Mouse (Mus musculus) embryonic facial prominence, embryonic 13.5 days (tissue): ENCODE measurements around the gene 2010111I01Rik. TPM values are rescaled to one million over a fixed set of nuclear protein-coding genes. Genes with fewer than 3 reads are reported as not detected.
A peak's percentile ranks its signal among the peaks of the same experiment; 100 is the strongest.

Experiments
- ATAC-seq: fragments of 200-750 bp; cut with Nextera tagmentation; 2 replicates; pipeline ENCODE4 v1.8.0; 2017; ENCODE audit warnings: low read depth; ENCODE audit not compliant: insufficient number of reproducible peaks, insufficient read depth, low FRiP score, low TSS enrichment
- H3K27ac ChIP-seq: fragments of 300-500 bp; sonication (generic); 2 replicates; pipeline ENCODE4 v1.5.1; 2015; ENCODE audit warnings: moderate library complexity, mild to moderate bottlenecking, inconsistent platforms
- H3K27me3 ChIP-seq: fragments of 300-500 bp; sonication (generic); 2 replicates; pipeline ENCODE4 v1.6.1; 2015; ENCODE audit warnings: mild to moderate bottlenecking, inconsistent platforms
- H3K36me3 ChIP-seq: fragments of 300-500 bp; sonication (generic); 2 replicates; pipeline ENCODE4 v1.6.1; 2015; ENCODE audit warnings: mild to moderate bottlenecking, inconsistent platforms
- H3K4me1 ChIP-seq: fragments of 300-500 bp; sonication (generic); 2 replicates; pipeline ENCODE4 v1.6.1; 2015; ENCODE audit warnings: inconsistent platforms
- H3K4me2 ChIP-seq: fragments of 300-500 bp; sonication (generic); 2 replicates; pipeline ENCODE4 v1.6.1; 2015; ENCODE audit warnings: moderate library complexity, mild to moderate bottlenecking, inconsistent platforms
- H3K4me3 ChIP-seq: fragments of 300-500 bp; sonication (generic); 2 replicates; pipeline ENCODE4 v1.5.1; 2015; ENCODE audit warnings: mild to moderate bottlenecking, inconsistent platforms
- H3K9ac ChIP-seq: fragments of 300-500 bp; sonication (generic); 2 replicates; pipeline ENCODE4 v1.6.1; 2015; ENCODE audit warnings: mild to moderate bottlenecking, inconsistent platforms
- H3K9me3 ChIP-seq: fragments of 300-500 bp; sonication (generic); 2 replicates; pipeline ENCODE4 v1.6.1; 2016; ENCODE audit warnings: inconsistent platforms
- WGBS: fragments of 180-500 bp; shearing (Covaris S2); methylation state at CpG from one replicate; pipeline ENCODE4 v1.1.7; 2015; ENCODE audit warnings: mixed read lengths; 5-methylcytosine and 5-hydroxymethylcytosine counted together
- polyA plus RNA-seq: library from polyadenylated mRNA; unstranded; fragments of >200 nt; fragmentation: Nextera tagmentation; extraction: Ambion mirVana; gene quantifications from 2 replicates; pipeline ENCODE4 v1.2.1, GENCODE M21; 2015

Gene 2010111I01Rik
- polyA plus RNA-seq, 1 experiment from 2014 or later: 254 TPM

DNA sequence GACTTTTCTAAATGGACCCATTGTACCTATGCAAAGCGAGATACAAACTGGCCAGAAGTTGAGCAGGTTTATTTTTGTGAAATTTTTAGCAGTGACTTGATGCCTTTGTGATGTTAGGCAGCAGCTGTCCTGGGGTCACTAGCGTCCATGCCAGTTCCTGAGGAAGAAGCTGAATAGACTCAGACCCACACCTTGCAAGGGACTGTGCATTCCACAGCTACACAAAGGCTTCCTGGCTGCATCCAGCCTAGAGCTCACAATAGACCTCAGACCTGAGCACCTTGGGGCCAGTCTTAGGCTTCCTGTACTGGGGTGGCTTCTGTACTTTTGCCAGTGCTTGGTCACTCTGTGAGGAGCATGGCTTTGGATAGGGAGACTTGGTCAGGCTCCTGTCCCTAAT, 309.2 kb downstream of the 2010111I01Rik start:
- 20% methylated on average over 2 of the region's 2 CpGs for WGBS
- Histone ChIP-seq H3K9ac (peak overlapping the region; percentile 90), H3K4me1 (peaks cover 51% of the 10 kb centered on the region), H3K4me2 (peak overlapping the region; percentile 68), H3K27ac (peak overlapping the region; percentile 96), H3K9me3 (no peaks in the 10 kb centered on the region), H3K4me3 (peak overlapping the region; percentile 64), H3K36me3 (peaks cover 3% of the 10 kb centered on the region; the same call in 1 of the 2 replicates), H3K27me3 (no peaks in the 10 kb centered on the region)
- no peak for ATAC-seq

DNA sequence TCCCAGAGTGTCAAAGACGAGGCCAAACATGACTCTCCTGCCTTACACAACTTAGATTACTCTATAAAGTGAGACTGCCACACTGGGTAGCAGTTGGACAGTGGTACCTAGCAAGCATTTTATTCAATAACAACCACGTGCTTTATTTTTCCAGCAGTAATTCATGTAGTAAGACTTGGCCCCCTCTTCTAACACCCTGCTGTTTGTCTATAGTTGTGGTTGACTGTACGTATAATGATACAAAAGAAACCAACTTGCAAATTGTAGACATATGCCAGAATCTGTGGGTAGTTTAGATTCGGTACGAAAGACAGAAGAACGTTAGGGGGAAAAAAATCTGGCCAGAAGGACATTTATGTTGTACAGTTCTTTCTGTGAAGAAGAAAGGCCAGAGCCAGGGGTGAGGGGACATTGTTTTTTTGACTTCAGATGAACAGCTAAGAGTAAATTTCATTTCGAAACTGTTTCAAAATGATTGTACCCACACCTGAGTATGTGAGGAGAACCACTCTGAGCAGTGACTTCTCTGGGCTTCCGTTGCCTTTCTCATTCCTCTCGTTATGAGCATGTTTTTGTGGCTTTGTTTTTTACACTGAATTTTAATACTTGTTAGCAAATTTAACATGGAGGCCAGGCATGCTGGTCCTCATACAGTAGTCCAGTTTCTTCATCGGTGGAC, 309.9 kb downstream of the 2010111I01Rik start:
- H3K4me2 ChIP-seq: peak overlapping the region; percentile 68
- ATAC-seq: no peak
- H3K36me3 ChIP-seq: peaks cover 2% of the 10 kb centered on the region; the same call in 1 of the 2 replicates
- H3K27ac ChIP-seq: peak overlapping the region; percentile 96
- H3K9me3 ChIP-seq: no peaks in the 10 kb centered on the region
- 32% methylated on average over 10 of the region's 10 CpGs for WGBS
- H3K9ac ChIP-seq: peak overlapping the region; percentile 90
- peaks cover 53% of the 10 kb centered on the region for H3K4me1 ChIP-seq
- H3K4me3 ChIP-seq: peak overlapping the region; percentile 64
- no peaks in the 10 kb centered on the region for H3K27me3 ChIP-seq

DNA sequence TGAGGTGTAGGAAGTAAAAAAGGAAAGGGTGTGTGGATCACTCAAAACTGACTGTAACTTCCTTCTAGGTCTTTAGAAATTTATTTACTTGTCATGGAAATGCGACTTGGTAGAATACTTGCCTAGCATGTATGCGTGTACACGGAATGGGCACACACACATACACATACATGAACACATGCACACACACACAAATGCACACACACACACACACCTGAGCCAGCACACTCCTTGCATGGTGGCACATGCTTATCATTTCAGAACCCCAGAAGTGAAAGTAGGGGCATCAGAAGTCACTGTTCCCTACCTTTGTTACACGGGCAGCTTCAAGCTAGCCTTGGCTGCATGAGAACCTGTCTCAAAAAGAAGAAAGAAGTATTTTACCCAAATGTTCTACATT, 311.7 kb downstream of the 2010111I01Rik start:
- H3K9ac ChIP-seq: peak overlapping the region; percentile 90
- no peak for ATAC-seq
- H3K4me3 ChIP-seq: peak overlapping the region; percentile 64
- no peaks in the 10 kb centered on the region for H3K27me3 ChIP-seq
- peaks cover 58% of the 10 kb centered on the region for H3K4me1 ChIP-seq
- WGBS: 68% methylated on average over 4 of the region's 4 CpGs
- H3K36me3 ChIP-seq: no peaks in the 10 kb centered on the region
- no peaks in the 10 kb centered on the region for H3K9me3 ChIP-seq
- H3K27ac ChIP-seq: peak overlapping the region; percentile 95
- H3K4me2 ChIP-seq: peak overlapping the region; percentile 68

DNA sequence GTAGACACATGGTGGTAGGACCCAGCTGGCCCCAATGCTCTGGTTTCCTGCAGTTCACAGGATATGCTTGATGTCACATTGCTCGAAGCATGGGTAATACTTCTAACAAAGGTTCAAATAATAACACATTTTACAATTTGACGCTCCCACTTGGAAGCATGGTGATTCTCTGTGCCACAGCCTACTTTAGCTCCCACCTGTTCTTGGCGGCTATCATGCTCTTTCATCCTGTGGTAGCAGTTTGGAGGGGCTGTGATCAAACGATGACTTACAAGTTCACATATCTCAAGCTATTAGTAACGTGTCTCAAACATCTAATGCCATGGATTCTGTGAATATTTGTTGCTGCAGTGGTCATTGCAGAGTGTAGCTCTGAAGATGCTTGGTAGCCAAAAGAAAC, 312.6 kb downstream of the 2010111I01Rik start:
- no peak for ATAC-seq
- Histone ChIP-seq H3K27ac (peak overlapping the region; percentile 95), H3K9ac (peak overlapping the region; percentile 90), H3K9me3 (no peaks in the 10 kb centered on the region), H3K36me3 (peaks cover 6% of the 10 kb centered on the region), H3K27me3 (no peaks in the 10 kb centered on the region), H3K4me1 (peaks cover 59% of the 10 kb centered on the region), H3K4me3 (peak overlapping the region; percentile 64), H3K4me2 (peak overlapping the region; percentile 68)
- WGBS: 39% methylated on average over 5 of the region's 5 CpGs

DNA sequence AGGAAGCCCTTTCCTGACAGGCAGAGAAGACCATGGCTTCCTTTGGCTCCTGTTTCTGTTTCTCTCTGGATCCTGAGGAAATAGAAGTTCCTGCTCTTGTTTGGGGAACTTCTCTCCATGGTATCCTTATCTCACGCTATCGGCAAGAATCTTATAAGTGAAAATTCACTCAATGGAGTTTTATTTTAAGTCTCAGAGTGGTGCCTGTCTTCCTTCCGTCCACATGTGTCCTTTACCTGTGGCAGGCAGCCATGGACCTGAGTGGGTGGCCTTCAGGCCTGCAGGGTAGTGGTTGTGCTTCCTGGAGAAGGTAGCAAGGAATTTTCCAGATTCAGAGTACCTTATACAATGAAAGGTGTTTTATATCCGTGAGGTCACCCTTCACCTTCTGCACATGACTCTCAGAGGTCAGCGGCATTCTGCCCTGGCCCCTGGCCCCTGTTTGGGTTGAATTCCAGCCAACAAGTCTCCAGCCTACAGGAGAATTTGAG, 313.5 kb downstream of the 2010111I01Rik start:
- WGBS: 21% methylated on average over 5 of the region's 5 CpGs
- Histone ChIP-seq H3K9ac (peak overlapping the region; percentile 90), H3K27me3 (no peaks in the 10 kb centered on the region), H3K4me2 (peak overlapping the region; percentile 68), H3K9me3 (no peaks in the 10 kb centered on the region), H3K27ac (peak overlapping the region; percentile 95), H3K4me3 (peak overlapping the region; percentile 64), H3K36me3 (peaks cover 12% of the 10 kb centered on the region), H3K4me1 (peaks cover 64% of the 10 kb centered on the region)
- ATAC-seq: no peak

DNA sequence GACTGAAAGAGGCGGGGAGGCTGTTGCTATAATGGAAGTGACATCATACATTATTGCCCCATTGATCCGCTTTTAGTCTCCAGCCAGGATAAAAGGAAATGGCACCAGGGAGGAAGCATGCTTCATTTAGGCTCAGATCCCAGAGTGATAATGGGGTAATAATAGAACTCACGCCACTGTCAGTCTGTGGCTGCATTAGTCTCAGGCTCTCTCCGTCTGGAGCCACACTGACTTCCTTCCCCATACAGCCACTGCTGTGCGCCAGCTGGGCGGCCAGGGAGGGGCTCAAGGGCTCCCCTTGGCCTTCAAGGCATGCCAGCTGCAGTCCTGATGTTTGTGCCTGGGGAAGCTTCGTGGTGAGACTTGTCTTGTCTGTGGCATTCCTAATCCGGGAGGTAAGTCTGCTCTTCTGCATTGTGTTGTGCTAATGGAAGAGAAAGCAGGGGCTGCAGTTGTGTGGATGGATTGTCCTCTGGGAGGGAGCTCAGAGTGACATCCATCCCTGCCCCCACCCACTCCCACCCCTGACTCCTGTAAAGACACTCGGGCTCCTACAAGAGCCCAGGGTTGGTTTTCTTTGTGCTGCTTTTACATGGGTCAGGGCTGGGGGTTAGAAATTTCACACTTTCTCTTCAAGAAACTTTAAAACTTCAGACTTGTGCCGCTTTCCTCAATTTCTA, 314.2 kb downstream of the 2010111I01Rik start:
- peak; percentile 69 for ATAC-seq
- peak overlapping the region; percentile 64 for H3K4me3 ChIP-seq
- H3K36me3 ChIP-seq: peaks cover 20% of the 10 kb centered on the region
- WGBS: 11% methylated on average over 10 of the region's 10 CpGs
- H3K27ac ChIP-seq: peak overlapping the region; percentile 95
- H3K4me1 ChIP-seq: peaks cover 72% of the 10 kb centered on the region
- no peaks in the 10 kb centered on the region for H3K27me3 ChIP-seq
- H3K4me2 ChIP-seq: peak overlapping the region; percentile 68
- peak overlapping the region; percentile 90 for H3K9ac ChIP-seq
- no peaks in the 10 kb centered on the region for H3K9me3 ChIP-seq

DNA sequence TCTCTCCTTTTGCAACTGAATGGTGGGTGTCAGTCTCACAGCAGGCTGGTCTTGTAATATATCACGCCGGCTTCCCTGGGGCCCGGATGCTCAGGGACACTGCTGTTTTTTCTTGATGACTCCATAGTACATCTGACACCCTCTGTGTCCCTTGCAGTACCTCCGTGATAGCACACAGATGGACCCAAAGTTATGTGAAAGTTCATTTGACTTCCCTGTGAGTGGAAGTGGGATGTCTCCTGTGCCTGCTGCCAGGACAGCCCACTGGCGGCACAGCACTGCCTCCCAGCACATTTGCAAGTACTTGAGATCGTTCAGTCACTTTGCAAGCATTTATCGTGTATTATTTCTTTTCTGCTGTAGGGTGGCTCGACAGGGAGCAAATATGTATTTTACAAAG, 315.1 kb downstream of the 2010111I01Rik start:
- peak overlapping the region; percentile 68 for H3K4me2 ChIP-seq
- no peaks in the 10 kb centered on the region for H3K27me3 ChIP-seq
- H3K4me3 ChIP-seq: peak overlapping the region; percentile 64
- ATAC-seq: no peak
- peak overlapping the region; percentile 90 for H3K9ac ChIP-seq
- peak overlapping the region; percentile 95 for H3K27ac ChIP-seq
- peaks cover 75% of the 10 kb centered on the region for H3K4me1 ChIP-seq
- H3K36me3 ChIP-seq: peaks cover 24% of the 10 kb centered on the region
- no peaks in the 10 kb centered on the region for H3K9me3 ChIP-seq
- WGBS: 25% methylated on average over 8 of the region's 8 CpGs

DNA sequence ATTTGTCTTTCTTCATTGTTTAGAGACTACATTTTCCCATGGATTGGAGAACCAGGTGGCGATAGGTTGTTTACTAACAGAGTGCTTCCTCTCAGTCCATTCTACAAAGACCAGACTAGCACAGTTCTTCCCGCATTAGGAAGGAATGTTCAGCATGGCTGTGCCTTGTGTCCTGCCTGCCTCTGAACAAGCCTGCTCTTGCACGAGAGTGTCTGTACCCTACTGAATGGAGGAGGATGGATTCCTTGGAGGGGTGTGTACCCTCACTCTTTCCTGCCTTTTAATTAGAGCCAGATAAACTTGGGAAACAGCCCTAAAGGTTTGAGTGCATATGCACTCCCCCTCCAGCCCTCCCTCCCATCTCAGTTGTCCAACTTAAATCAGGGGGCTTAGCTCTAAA, 315.7 kb downstream of the 2010111I01Rik start:
- H3K4me1 ChIP-seq: peaks cover 80% of the 10 kb centered on the region
- H3K9me3 ChIP-seq: no peaks in the 10 kb centered on the region
- peak overlapping the region; percentile 95 for H3K27ac ChIP-seq
- ATAC-seq: peak; percentile 76
- peak overlapping the region; percentile 64 for H3K4me3 ChIP-seq
- H3K9ac ChIP-seq: peak overlapping the region; percentile 90
- no peaks in the 10 kb centered on the region for H3K27me3 ChIP-seq
- 10% methylated on average over 3 of the region's 3 CpGs for WGBS
- peak overlapping the region; percentile 68 for H3K4me2 ChIP-seq
- H3K36me3 ChIP-seq: peaks cover 29% of the 10 kb centered on the region

DNA sequence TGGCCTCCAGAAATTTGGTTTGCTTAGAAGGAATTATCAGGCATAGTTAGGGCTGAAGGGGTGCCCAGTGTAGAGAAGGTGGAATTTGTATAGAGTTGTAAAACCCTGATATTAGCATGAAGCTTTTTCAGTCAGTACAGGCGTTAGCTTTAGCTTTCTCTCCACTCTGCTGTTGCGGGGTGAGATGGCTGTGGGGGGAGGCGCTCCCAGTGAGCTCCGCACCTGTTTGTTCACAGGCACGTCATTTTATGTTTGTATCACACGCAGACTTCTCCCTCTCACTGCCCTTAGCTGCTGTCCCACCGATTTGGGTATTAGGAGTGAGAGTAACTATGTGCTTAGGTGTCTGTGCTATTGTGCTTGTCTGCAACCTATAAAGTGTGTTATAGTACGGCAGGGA, 316.5 kb downstream of the 2010111I01Rik start:
- no peaks in the 10 kb centered on the region for H3K27me3 ChIP-seq
- peak overlapping the region; percentile 64 for H3K4me3 ChIP-seq
- H3K36me3 ChIP-seq: peaks cover 38% of the 10 kb centered on the region
- H3K9ac ChIP-seq: peak overlapping the region; percentile 90
- H3K4me1 ChIP-seq: peaks cover 86% of the 10 kb centered on the region
- H3K4me2 ChIP-seq: peak overlapping the region; percentile 68
- ATAC-seq: no peak
- H3K9me3 ChIP-seq: no peaks in the 10 kb centered on the region
- H3K27ac ChIP-seq: peak overlapping the region; percentile 95
- 59% methylated on average over 8 of the region's 8 CpGs for WGBS

DNA sequence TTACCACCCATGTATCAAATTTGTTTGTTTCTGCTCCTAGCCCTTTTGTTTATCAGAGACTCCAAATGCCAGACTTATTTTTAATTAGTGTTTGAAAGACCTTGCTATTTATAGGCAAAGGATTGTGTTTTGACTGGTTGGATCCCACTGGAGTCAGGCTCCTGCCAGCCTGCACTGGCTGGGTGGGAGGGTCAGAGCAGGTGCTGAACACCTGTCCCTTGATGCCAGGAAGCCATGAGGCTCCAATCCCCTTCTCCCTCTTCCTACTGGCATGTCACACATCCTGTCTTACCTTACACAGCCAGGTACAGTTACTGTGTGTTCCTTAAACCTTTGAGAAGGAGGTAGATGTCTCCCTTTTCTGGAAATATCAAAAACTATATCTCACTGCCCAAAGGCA, 318.5 kb downstream of the 2010111I01Rik start:
- no peak for ATAC-seq
- no peaks in the 10 kb centered on the region for H3K9me3 ChIP-seq
- H3K36me3 ChIP-seq: peaks cover 58% of the 10 kb centered on the region
- H3K9ac ChIP-seq: no peak overlapping the region
- no peak overlapping the region; the same call in 1 of the 2 replicates for H3K4me2 ChIP-seq
- 0 out of 2 replicates have a peak overlapping the region, but pooled peaks have one; percentile 49 for H3K27ac ChIP-seq
- no peak overlapping the region for H3K4me3 ChIP-seq
- no peaks in the 10 kb centered on the region for H3K27me3 ChIP-seq
- H3K4me1 ChIP-seq: peaks cover 88% of the 10 kb centered on the region

DNA sequence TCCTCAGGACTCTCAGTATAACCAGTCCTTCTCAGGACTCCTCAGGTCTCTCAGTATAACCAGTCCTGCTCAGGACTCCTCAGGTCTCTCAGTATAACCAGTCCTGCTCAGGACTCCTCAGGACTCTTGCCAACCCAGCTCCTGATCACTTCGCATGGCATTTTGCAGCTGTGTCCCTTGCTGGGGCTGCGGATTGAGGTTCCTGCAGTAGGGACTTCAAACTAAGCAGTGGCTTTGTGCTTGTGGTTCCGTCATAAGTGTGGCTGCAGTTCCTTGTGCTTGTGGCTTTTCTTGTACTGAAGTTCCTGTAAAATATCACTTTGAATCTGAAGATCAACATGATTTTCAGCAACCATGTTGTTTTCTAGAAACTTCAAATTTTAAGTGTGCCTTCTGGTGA, 320.1 kb downstream of the 2010111I01Rik start:
- Histone ChIP-seq H3K4me2 (no peak overlapping the region), H3K9ac (no peak overlapping the region), H3K9me3 (no peaks in the 10 kb centered on the region), H3K36me3 (peaks cover 69% of the 10 kb centered on the region), H3K4me1 (peaks cover 89% of the 10 kb centered on the region), H3K27ac (no peak overlapping the region; the same call in 1 of the 2 replicates), H3K27me3 (no peaks in the 10 kb centered on the region), H3K4me3 (no peak overlapping the region)
- ATAC-seq: no peak
- WGBS: 84% methylated on average over 3 of the region's 3 CpGs
